Mouse (Mus musculus): ENCODE measurements around the gene 1810046K07Rik. TPM values are rescaled to one million over a fixed set of nuclear protein-coding genes. Genes with fewer than 3 reads are reported as not detected.

The 1810046K07Rik gene
- polyA plus RNA-seq, 1 experiment from 2014 or later: 0.11 TPM

DNA sequence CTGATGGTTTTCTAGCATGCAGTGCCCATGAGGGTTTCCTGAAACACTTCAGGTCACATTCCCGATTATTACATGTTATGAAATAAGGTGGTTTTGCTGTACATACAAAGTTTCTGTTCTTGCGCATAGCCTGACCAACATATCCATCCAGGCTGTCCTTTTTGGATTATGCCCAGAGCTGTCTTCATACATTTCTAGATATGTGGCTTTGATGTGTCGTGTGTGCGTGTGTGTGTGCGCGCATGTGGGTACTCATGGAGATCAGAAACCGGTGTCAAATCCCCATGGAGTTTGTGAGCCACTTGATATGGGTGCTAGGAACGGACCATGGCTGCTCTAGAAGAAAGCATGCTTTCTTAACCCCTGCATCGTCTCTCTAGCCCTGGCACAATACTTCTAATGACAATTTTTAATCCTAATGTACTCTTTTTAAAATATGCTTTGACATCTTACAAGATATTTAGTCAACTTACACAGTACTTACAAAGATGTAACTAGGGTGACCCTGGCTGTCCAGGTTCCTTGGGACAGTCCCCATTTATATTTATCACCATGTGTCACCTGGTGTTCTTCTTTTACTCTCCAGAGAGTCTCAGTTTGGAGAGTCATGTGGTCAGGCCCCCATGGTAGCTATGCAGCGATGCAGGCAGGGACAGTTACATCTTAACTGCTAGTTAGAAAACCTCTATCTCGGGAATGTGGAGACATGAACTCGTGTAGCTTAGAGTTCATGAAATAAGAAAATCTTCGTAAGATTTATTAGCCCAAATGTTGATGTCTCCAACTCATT lies 2.9 kb upstream of the 1810046K07Rik start:
- Histone ChIP-seq H3K4me2 (ENCODE audit: low read depth, low read length) (no peak overlapping the region), H3K27ac (ENCODE audit: low read length) (no peak overlapping the region), H3K36me3 (ENCODE audit: control insufficient read depth, insufficient read depth, low read length) (no peaks in the 10 kb centered on the region), H3K27me3 (ENCODE audit: control insufficient read depth, insufficient read depth, low read depth, low read length) (no peaks in the 10 kb centered on the region), H3K9ac (ENCODE audit: low read length) (no peak overlapping the region), H3K4me1 (replicated peaks; ENCODE audit: control insufficient read depth, insufficient read depth, low read length) (no peaks in the 10 kb centered on the region), H3K9me3 (ENCODE audit: control insufficient read depth, low read length) (no peaks in the 10 kb centered on the region), H3K4me3 (ENCODE audit: low read length) (no peak overlapping the region)
- no peak for ATAC-seq (ENCODE audit: low read depth)
- WGBS: 84% methylated on average over 13 of the region's 13 CpGs

DNA sequence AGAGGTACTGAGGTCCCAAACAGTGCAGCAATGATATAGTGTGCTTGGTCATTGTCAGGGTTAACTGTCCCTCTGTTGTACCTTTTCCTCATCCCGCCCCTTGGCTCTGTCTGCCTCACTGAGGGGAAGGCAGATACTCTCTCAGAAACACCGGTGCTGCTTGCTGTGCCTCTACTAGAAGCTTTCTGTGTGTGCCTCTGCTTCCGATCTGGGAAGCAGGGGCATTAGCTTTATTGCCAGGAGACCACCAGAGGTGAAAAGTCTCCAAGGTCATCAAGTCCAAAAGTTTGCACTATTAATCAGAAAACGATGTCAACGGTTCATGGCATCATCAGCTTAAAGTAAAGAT lies 1.2 kb downstream of the 1810046K07Rik start:
- H3K4me2 ChIP-seq (ENCODE audit: low read depth, low read length): no peak overlapping the region
- no peak overlapping the region for H3K27ac ChIP-seq (ENCODE audit: low read length)
- H3K9ac ChIP-seq (ENCODE audit: low read length): no peak overlapping the region
- 75% methylated on average over 5 of the region's 5 CpGs for WGBS
- H3K9me3 ChIP-seq (ENCODE audit: control insufficient read depth, low read length): no peaks in the 10 kb centered on the region
- no peaks in the 10 kb centered on the region for H3K36me3 ChIP-seq (ENCODE audit: control insufficient read depth, insufficient read depth, low read length)
- H3K27me3 ChIP-seq (ENCODE audit: control insufficient read depth, insufficient read depth, low read depth, low read length): no peaks in the 10 kb centered on the region
- H3K4me3 ChIP-seq (ENCODE audit: low read length): no peak overlapping the region
- no peaks in the 10 kb centered on the region for H3K4me1 ChIP-seq (replicated peaks; ENCODE audit: control insufficient read depth, insufficient read depth, low read length)
- ATAC-seq (ENCODE audit: low read depth): no peak

DNA sequence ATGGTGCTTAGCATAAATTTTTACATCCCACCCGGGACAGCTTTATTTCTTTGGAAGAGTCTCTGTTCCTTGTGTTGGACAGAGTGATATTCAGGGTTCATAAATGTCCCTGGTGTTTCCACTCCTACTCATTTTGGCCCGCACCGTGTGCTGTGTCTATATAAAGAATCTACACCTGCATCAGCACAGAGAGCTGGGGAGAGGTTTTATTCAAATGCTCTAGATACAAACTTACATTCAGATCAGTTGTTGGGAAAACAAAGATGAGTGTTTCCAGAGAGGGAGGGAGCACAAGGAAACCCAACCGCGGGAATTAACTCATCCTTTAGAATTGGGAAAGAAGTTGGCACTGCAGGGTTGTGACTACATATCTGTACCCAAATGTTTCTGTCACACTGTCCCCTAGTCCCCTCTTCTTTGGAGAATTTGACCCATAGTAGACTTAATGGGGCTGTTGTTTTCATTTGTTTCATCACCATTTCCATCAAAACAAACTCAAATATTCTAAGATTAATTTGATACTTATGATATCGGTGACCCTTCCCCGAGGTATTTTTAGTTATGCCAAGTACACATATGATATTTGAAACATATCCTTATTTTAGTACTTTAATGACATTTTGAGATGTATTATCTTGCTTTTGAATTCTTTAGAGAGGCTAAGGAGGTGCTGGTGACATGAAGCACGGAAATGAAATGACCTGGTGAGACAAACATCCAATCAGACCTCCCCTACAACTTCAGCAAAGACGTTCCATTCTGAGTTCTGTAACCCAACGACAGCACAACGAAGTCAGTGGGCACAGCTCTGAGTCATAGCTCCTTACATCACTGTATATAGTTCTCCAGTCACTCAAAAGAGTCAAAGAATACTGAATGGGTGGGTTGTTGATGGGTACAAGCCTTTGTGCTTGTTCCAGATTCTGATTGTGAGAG lies 1.8 kb downstream of the 1810046K07Rik start:
- H3K4me2 ChIP-seq (ENCODE audit: low read depth, low read length): no peak overlapping the region
- ATAC-seq (ENCODE audit: low read depth): peak; percentile 51; the same call in 1 of the 2 replicates
- H3K27ac ChIP-seq (ENCODE audit: low read length): no peak overlapping the region
- H3K27me3 ChIP-seq (ENCODE audit: control insufficient read depth, insufficient read depth, low read depth, low read length): no peaks in the 10 kb centered on the region
- no peaks in the 10 kb centered on the region for H3K9me3 ChIP-seq (ENCODE audit: control insufficient read depth, low read length)
- no peaks in the 10 kb centered on the region for H3K4me1 ChIP-seq (replicated peaks; ENCODE audit: control insufficient read depth, insufficient read depth, low read length)
- WGBS: 52% methylated on average over 11 of the region's 11 CpGs
- no peak overlapping the region for H3K4me3 ChIP-seq (ENCODE audit: low read length)
- no peaks in the 10 kb centered on the region for H3K36me3 ChIP-seq (ENCODE audit: control insufficient read depth, insufficient read depth, low read length)
- H3K9ac ChIP-seq (ENCODE audit: low read length): no peak overlapping the region

DNA sequence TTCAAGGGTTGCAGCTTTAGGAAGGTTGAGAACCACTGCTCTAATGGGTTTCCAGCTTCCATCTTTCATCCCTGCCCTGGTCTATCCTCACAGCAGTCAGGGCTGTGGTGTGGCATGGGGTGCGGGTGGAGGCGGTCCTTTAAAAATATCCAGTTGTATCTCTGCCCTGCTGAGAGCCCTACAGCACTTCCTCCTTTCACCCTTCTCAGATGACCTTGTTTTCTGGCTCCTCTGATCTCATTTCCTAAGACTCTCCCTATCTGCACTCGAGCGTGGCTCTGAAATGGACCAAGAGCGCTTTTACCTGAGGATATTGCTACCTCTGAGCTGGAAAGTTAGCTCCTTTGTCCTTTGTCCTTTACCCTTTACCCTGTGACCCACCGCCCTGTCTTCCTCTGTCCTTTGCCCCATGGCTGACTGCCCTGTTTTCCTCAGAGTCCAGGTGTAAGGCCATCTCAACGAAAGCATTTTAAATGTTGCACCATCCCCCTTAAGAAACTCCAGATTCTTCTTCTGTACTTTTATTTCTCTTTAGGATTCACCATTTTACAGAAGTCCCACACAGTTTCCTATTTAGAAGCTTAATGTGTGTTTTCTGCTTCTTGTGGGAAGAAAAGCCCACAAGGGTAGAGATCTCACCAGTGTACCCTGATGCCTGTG lies 4.2 kb downstream of the 1810046K07Rik start:
- no peaks in the 10 kb centered on the region for H3K27me3 ChIP-seq (ENCODE audit: control insufficient read depth, insufficient read depth, low read depth, low read length)
- H3K4me1 ChIP-seq (replicated peaks; ENCODE audit: control insufficient read depth, insufficient read depth, low read length): no peaks in the 10 kb centered on the region
- H3K9me3 ChIP-seq (ENCODE audit: control insufficient read depth, low read length): no peaks in the 10 kb centered on the region
- H3K4me3 ChIP-seq (ENCODE audit: low read length): no peak overlapping the region
- no peaks in the 10 kb centered on the region for H3K36me3 ChIP-seq (ENCODE audit: control insufficient read depth, insufficient read depth, low read length)
- H3K9ac ChIP-seq (ENCODE audit: low read length): no peak overlapping the region
- 74% methylated on average over 7 of the region's 7 CpGs for WGBS
- ATAC-seq (ENCODE audit: low read depth): no peak
- H3K4me2 ChIP-seq (ENCODE audit: low read depth, low read length): no peak overlapping the region
- H3K27ac ChIP-seq (ENCODE audit: low read length): no peak overlapping the region

DNA sequence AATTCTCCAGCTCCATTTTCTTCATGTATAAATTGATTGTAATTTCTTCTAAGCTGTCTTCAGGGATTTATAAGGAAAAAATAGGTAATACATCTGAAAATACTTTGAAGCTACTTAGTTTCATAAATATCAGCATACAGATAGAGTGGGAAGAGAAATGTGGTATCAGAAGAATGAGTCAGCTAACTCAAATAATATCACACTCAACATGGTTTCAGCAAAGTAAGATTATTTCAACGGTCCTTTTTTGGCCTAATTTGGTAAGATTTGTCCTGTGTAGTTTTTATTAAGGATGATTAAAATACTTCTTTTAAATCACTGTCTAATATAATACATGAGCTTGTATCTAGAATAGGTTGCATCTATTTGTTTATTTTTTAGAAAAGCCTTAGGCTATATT lies 8.6 kb downstream of the 1810046K07Rik start:
- WGBS: 59% methylated on average over 1 of the region's 1 CpGs
- no peaks in the 10 kb centered on the region for H3K27me3 ChIP-seq (ENCODE audit: control insufficient read depth, insufficient read depth, low read depth, low read length)

DNA sequence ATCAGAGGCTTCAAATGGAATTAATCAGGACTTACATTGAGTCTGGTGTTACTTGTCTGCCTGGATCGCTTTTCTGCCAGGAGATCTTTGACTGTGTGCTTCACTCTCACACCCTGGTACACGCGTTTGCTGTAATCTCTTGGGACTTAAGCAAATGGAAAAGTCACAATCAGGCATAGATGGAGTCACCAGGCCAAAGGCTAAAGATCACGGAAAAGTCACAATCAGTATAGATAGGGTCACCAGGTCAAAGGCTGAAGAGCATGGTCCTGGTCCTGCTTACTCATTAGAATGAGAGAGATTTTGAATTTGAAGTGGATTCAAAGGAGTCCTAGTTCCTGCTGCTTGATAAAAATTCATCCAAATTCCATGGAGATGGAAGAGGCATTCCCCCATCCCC lies 10.5 kb downstream of the 1810046K07Rik start:
- no peak overlapping the region for H3K27ac ChIP-seq (ENCODE audit: low read length)
- no peaks in the 10 kb centered on the region for H3K36me3 ChIP-seq (ENCODE audit: control insufficient read depth, insufficient read depth, low read length)
- no peak for ATAC-seq (ENCODE audit: low read depth)
- WGBS: 77% methylated on average over 4 of the region's 4 CpGs
- H3K27me3 ChIP-seq (ENCODE audit: control insufficient read depth, insufficient read depth, low read depth, low read length): no peaks in the 10 kb centered on the region
- no peak overlapping the region for H3K4me3 ChIP-seq (ENCODE audit: low read length)
- H3K9me3 ChIP-seq (ENCODE audit: control insufficient read depth, low read length): no peaks in the 10 kb centered on the region
- H3K9ac ChIP-seq (ENCODE audit: low read length): no peak overlapping the region
- no peak overlapping the region for H3K4me2 ChIP-seq (ENCODE audit: low read depth, low read length)
- no peaks in the 10 kb centered on the region; the same call in 1 of the 2 replicates for H3K4me1 ChIP-seq (replicated peaks; ENCODE audit: control insufficient read depth, insufficient read depth, low read length)

More for the DNA sequence above, 8.6 kb downstream of the 1810046K07Rik start:
- Histone ChIP-seq H3K9ac (ENCODE audit: low read length) (no peak overlapping the region), H3K27ac (ENCODE audit: low read length) (no peak overlapping the region), H3K36me3 (ENCODE audit: control insufficient read depth, insufficient read depth, low read length) (no peaks in the 10 kb centered on the region), H3K4me3 (ENCODE audit: low read length) (no peak overlapping the region), H3K4me1 (replicated peaks; ENCODE audit: control insufficient read depth, insufficient read depth, low read length) (no peaks in the 10 kb centered on the region; the same call in 1 of the 2 replicates), H3K4me2 (ENCODE audit: low read depth, low read length) (no peak overlapping the region), H3K9me3 (ENCODE audit: control insufficient read depth, low read length) (no peaks in the 10 kb centered on the region)
- ATAC-seq (ENCODE audit: low read depth): no peak

DNA sequence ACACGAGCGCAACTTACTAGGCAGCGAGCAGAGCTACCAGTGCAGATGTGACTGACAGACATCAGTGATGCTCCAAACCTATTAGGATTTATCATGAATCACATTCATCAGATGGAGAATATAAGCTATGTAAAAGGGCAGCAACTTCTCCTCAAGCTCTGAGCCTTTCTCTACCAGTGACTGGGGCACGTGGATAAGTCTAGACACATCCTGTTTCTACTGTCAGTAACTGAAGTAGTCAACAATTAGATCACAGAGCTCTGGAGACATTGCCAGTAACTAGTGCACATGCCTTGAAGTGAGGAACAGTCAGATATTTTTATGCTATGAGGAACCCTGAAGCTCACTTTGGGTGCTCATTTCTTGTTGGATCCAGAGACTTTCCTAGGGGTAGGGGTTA lies 11.4 kb downstream of the 1810046K07Rik start:
- H3K27ac ChIP-seq (ENCODE audit: low read length): no peak overlapping the region
- no peak overlapping the region for H3K9ac ChIP-seq (ENCODE audit: low read length)
- no peaks in the 10 kb centered on the region for H3K9me3 ChIP-seq (ENCODE audit: control insufficient read depth, low read length)
- WGBS: 83% methylated on average over 4 of the region's 4 CpGs
- H3K27me3 ChIP-seq (ENCODE audit: control insufficient read depth, insufficient read depth, low read depth, low read length): no peaks in the 10 kb centered on the region
- no peak overlapping the region for H3K4me3 ChIP-seq (ENCODE audit: low read length)
- peaks cover 3% of the 10 kb centered on the region for H3K4me1 ChIP-seq (replicated peaks; ENCODE audit: control insufficient read depth, insufficient read depth, low read length)
- ATAC-seq (ENCODE audit: low read depth): no peak
- H3K4me2 ChIP-seq (ENCODE audit: low read depth, low read length): no peak overlapping the region
- no peaks in the 10 kb centered on the region for H3K36me3 ChIP-seq (ENCODE audit: control insufficient read depth, insufficient read depth, low read length)

DNA sequence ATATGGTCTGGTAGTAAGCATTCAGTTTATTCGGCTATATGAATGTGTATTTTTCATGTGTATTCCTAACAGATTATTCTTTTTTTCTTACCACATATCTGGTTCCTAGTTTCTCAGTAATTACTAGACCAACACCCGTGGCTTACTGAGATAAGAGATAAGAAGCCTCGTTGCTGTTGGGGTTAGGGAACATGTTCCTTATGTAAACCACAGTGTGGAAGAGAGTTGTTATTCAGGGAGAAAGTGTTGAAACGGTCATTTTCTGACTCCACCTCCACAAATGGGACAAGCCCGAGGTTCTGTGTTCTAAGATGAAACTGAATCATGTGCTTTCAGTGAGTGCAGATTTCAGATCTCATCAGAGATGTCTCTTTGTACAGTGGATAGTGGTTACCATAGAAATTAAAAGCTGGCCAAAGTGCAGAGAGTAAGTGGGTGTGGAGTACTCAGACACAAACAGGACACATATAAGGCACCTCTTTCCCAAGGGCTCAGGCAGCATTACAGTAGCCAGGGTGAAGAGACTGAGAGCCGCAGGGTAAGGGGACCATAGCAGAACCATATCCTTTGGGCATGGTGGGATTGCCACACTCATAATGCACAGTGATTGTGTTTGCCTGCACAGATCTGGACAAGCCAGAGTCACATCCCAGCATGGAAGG lies 13.2 kb downstream of the 1810046K07Rik start:
- WGBS: 46% methylated on average over 6 of the region's 6 CpGs

More for the DNA sequence above, 13.2 kb downstream of the 1810046K07Rik start:
- H3K4me1 ChIP-seq (replicated peaks; ENCODE audit: control insufficient read depth, insufficient read depth, low read length): peaks cover 9% of the 10 kb centered on the region
- no peaks in the 10 kb centered on the region for H3K36me3 ChIP-seq (ENCODE audit: control insufficient read depth, insufficient read depth, low read length)
- no peaks in the 10 kb centered on the region for H3K27me3 ChIP-seq (ENCODE audit: control insufficient read depth, insufficient read depth, low read depth, low read length)
- no peak overlapping the region for H3K27ac ChIP-seq (ENCODE audit: low read length)
- no peak overlapping the region for H3K9ac ChIP-seq (ENCODE audit: low read length)
- ATAC-seq (ENCODE audit: low read depth): no peak
- H3K9me3 ChIP-seq (ENCODE audit: control insufficient read depth, low read length): no peaks in the 10 kb centered on the region
- no peak overlapping the region for H3K4me3 ChIP-seq (ENCODE audit: low read length)
- no peak overlapping the region for H3K4me2 ChIP-seq (ENCODE audit: low read depth, low read length)

Data from lung, embryonic 16.5 days (tissue).